Mouse (Mus musculus) liver, postnatal 0 days (tissue): Measurements from ENCODE around the gene Vps53. TPM values are rescaled to one million over a fixed set of nuclear protein-coding genes. Genes with fewer than 3 reads are reported as not detected.

ENCODE experiments used
- ATAC-seq: fragments of 200-750 bp; cut with Nextera tagmentation; 2 replicates; pipeline ENCODE4 v1.8.0; 2017; ENCODE audit warnings: mild to moderate bottlenecking, moderate library complexity
- DNase-seq: peaks from one replicate; pipeline ENCODE4 v3.0.0-alpha.2; 2016
- H3K27ac ChIP-seq: fragments of 300-500 bp; sonication (generic); 2 replicates; pipeline ENCODE4 v1.5.1; 2014; ENCODE audit warnings: antibody characterized with exemption, moderate library complexity, mild to moderate bottlenecking, low read depth
- H3K27me3 ChIP-seq: fragments of 300-500 bp; sonication (generic); 2 replicates; pipeline ENCODE4 v1.6.1; 2014; ENCODE audit warnings: low read length, control low read depth, mixed read lengths; ENCODE audit not compliant: insufficient read depth
- H3K36me3 ChIP-seq: fragments of 300-500 bp; sonication (generic); replicated peaks from 2 replicates; pipeline ENCODE4 v1.6.1; 2014; ENCODE audit warnings: mild to moderate bottlenecking, control low read depth, low read length, moderate library complexity, mixed read lengths; ENCODE audit not compliant: insufficient read depth
- H3K4me1 ChIP-seq: fragments of 300-500 bp; sonication (generic); 2 replicates; pipeline ENCODE4 v1.6.1; 2014; ENCODE audit warnings: antibody characterized with exemption, mild to moderate bottlenecking, control low read depth; ENCODE audit not compliant: insufficient read depth
- H3K4me2 ChIP-seq: fragments of 300-500 bp; sonication (generic); 2 replicates; pipeline ENCODE4 v1.6.1; 2014; ENCODE audit warnings: low read depth, mild to moderate bottlenecking, low read length, moderate library complexity, mixed read lengths
- H3K4me3 ChIP-seq: fragments of 300-500 bp; sonication (generic); 2 replicates; pipeline ENCODE4 v1.5.1; 2014; ENCODE audit warnings: low read depth, low read length
- H3K9ac ChIP-seq: fragments of 300-500 bp; sonication (generic); replicated peaks from 2 replicates; pipeline ENCODE4 v1.6.1; 2014; ENCODE audit warnings: mild to moderate bottlenecking, moderate library complexity
- H3K9me3 ChIP-seq: fragments of 300-500 bp; sonication (generic); 2 replicates; pipeline ENCODE4 v1.6.1; 2016; ENCODE audit warnings: mild to moderate bottlenecking, control low read depth, low read length, mixed read lengths
- CTCF ChIP-seq: sonication (generic); IDR thresholded peaks from 2 replicates; pipeline ENCODE4 v1.5.1; 2016; ENCODE audit warnings: antibody characterized with exemption, low read depth
- EP300 ChIP-seq: IDR thresholded peaks from 2 replicates; pipeline ENCODE4 v1.6.1; 2016; ENCODE audit warnings: antibody characterized with exemption, low read depth, mild to moderate bottlenecking
- WGBS: fragments of 180-500 bp; shearing (Covaris S2); extraction: QIAGEN DNeasy Blood & Tissue Kit; methylation state at CpG from one replicate; pipeline ENCODE4 v1.1.7; 2014; ENCODE audit not compliant: insufficient replicate concordance; 5-methylcytosine and 5-hydroxymethylcytosine counted together
- polyA plus RNA-seq: library from polyadenylated mRNA; unstranded; fragments of >200 nt; fragmentation: Nextera tagmentation; extraction: Ambion mirVana; gene quantifications from 2 replicates; pipeline ENCODE4 v1.2.1, GENCODE M21; 2015

Gene Vps53
- polyA plus RNA-seq, 1 experiment from 2014 or later, result 16.2 TPM

GRCm38 (mm10) chr11:76196977-76197469 is 17.6 kb upstream of the Vps53 start:
- peaks cover 4% of the 10 kb centered on the region for H3K4me1 ChIP-seq
- H3K4me3 ChIP-seq, result no peak overlapping the region
- no peaks in the 10 kb centered on the region for H3K36me3 ChIP-seq
- H3K4me2 ChIP-seq, result no peak overlapping the region
- TF ChIP-seq CTCF (no peak), EP300 (no peak)
- DNase-seq, result no peak
- H3K27me3 ChIP-seq, result peaks cover 7% of the 10 kb centered on the region; the same call in 1 of the 2 replicates
- WGBS, result 52% methylated on average over 8 of the region's 8 CpGs
- H3K9ac ChIP-seq, result no peak overlapping the region
- H3K9me3 ChIP-seq, result no peaks in the 10 kb centered on the region
- H3K27ac ChIP-seq, result no peak overlapping the region
- ATAC-seq, result no peak

- H3K9ac ChIP-seq, result no peak overlapping the region
- H3K4me1 ChIP-seq, result peaks cover under 1% of the 10 kb centered on the region; the same call in 1 of the 2 replicates
- no peaks in the 10 kb centered on the region for H3K36me3 ChIP-seq
- H3K9me3 ChIP-seq, result no peaks in the 10 kb centered on the region
- no peak overlapping the region for H3K27ac ChIP-seq
- no peak for ATAC-seq
- H3K4me2 ChIP-seq, result no peak overlapping the region
- WGBS, result 54% methylated on average over 8 of the region's 8 CpGs
- DNase-seq, result no peak
- H3K27me3 ChIP-seq, result peaks cover 3% of the 10 kb centered on the region; the same call in 1 of the 2 replicates
- TF ChIP-seq EP300 (no peak), CTCF (no peak)
- no peak overlapping the region for H3K4me3 ChIP-seq
These were observed 17.0 kb upstream of the Vps53 start for GRCm38 (mm10) chr11:76196275-76196976.

- no peaks in the 10 kb centered on the region for H3K27me3 ChIP-seq
- H3K4me3 ChIP-seq, result no peak overlapping the region
- no peak for DNase-seq
- no peaks in the 10 kb centered on the region for H3K4me1 ChIP-seq
- H3K27ac ChIP-seq, result no peak overlapping the region
- no peaks in the 10 kb centered on the region for H3K9me3 ChIP-seq
- ATAC-seq, result no peak
- no peak overlapping the region for H3K4me2 ChIP-seq
- H3K9ac ChIP-seq, result no peak overlapping the region
- WGBS, result 85% methylated on average over 6 of the region's 6 CpGs
- H3K36me3 ChIP-seq, result 0 out of 2 replicates have a peak, but pooled peaks cover under 1% of the 10 kb centered on the region
- 0 out of 2 replicates have a peak, but pooled peaks have one; percentile 9 for TF ChIP-seq CTCF
- TF ChIP-seq EP300, result no peak
These were observed 7.5 kb upstream of the Vps53 start for GRCm38 (mm10) chr11:76186908-76187307.

GRCm38 (mm10) chr11:76183745-76184144 is 4.3 kb upstream of the Vps53 start:
- no peaks in the 10 kb centered on the region for H3K9me3 ChIP-seq
- H3K27ac ChIP-seq, result no peak overlapping the region
- 81% methylated on average over 4 of the region's 4 CpGs for WGBS
- DNase-seq (no peak), ATAC-seq (no peak)
- peaks cover 6% of the 10 kb centered on the region for H3K4me1 ChIP-seq
- no peak overlapping the region for H3K9ac ChIP-seq
- 0 out of 2 replicates have a peak, but pooled peaks cover 3% of the 10 kb centered on the region for H3K36me3 ChIP-seq
- TF ChIP-seq EP300 (no peak), CTCF (no peak)
- H3K4me2 ChIP-seq, result no peak overlapping the region
- no peaks in the 10 kb centered on the region for H3K27me3 ChIP-seq
- no peak overlapping the region for H3K4me3 ChIP-seq

GRCm38 (mm10) chr11:76180146-76180540 is 696 bp upstream of the Vps53 start:
- DNase-seq, result no peak
- peak overlapping the region; percentile 77 for H3K9ac ChIP-seq
- TF ChIP-seq EP300, result no peak
- TF ChIP-seq CTCF, result no peak
- no peak for ATAC-seq
- no peaks in the 10 kb centered on the region for H3K9me3 ChIP-seq
- H3K4me2 ChIP-seq, result peak overlapping the region; percentile 93
- H3K4me1 ChIP-seq, result peaks cover 11% of the 10 kb centered on the region
- peak overlapping the region; percentile 99 for H3K4me3 ChIP-seq
- WGBS, result 10% methylated on average over 7 of the region's 7 CpGs
- peak overlapping the region; percentile 72 for H3K27ac ChIP-seq
- H3K27me3 ChIP-seq, result no peaks in the 10 kb centered on the region
- H3K36me3 ChIP-seq, result 0 out of 2 replicates have a peak, but pooled peaks cover 5% of the 10 kb centered on the region

GRCm38 (mm10) chr11:76178726-76179494 is 537 bp downstream of the Vps53 start:
- 2% methylated on average over 28 of the region's 28 CpGs for whole genome bisulfite sequencing
- TF ChIP-seq CTCF (no peak), EP300 (no peak)
- peak overlapping the region; percentile 72 for H3K27ac ChIP-seq
- DNase-seq (peak; percentile 69), ATAC-seq (peak; percentile 89)
- H3K9me3 ChIP-seq, result no peaks in the 10 kb centered on the region
- peaks cover 8% of the 10 kb centered on the region; the same call in 1 of the 2 replicates for H3K36me3 ChIP-seq
- H3K4me1 ChIP-seq, result peaks cover 11% of the 10 kb centered on the region
- H3K4me2 ChIP-seq, result peak overlapping the region; percentile 93
- H3K4me3 ChIP-seq, result peak overlapping the region; percentile 99
- H3K9ac ChIP-seq, result peak overlapping the region; percentile 77
- no peaks in the 10 kb centered on the region for H3K27me3 ChIP-seq
